Mouse (Mus musculus) adrenal gland, adult 18-20 months (tissue): ENCODE measurements around the gene Fam196b. TPM values are rescaled to one million over a fixed set of nuclear protein-coding genes. Genes with fewer than 3 reads are reported as not detected.
A peak's percentile ranks its signal among the peaks of the same experiment; 100 is the strongest.

Source experiments
- DNase-seq, 2 experiments: peaks; one replicate each; pipeline ENCODE4 v3.0.0; 2021 to 2022; ENCODE audit warnings: low spot score in 2 of 2
- total RNA-seq, 2 experiments: library from RNA; stranded (reverse); gene quantifications; 1 replicate in 1 of 2; 2 replicates in 1 of 2; pipeline ENCODE4 v1.2.3; 2021

The Fam196b gene
- total RNA-seq, 2 experiments from 2014 or later, result not detected

DNA sequence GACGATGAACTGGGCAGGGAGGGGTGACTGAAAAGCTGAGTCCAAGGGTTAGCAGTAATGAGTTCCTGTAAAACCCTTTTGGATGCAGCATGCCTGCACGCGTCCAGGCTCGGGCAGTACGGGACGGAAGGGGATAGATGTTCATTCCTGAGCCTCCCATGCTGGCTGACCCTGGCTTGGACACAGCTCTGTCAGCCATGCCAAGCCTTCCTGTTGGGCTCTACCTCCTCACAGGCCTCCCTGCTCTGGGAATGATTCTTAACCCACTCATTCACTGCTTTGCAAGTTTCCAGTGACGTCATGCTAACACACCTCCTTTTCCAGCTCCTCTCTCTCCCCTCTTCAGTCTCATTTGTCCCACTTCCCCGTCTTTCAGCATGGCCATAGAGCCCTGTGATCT lies 9.0 kb downstream of the Fam196b start:
- no peak for DNase-seq

DNA sequence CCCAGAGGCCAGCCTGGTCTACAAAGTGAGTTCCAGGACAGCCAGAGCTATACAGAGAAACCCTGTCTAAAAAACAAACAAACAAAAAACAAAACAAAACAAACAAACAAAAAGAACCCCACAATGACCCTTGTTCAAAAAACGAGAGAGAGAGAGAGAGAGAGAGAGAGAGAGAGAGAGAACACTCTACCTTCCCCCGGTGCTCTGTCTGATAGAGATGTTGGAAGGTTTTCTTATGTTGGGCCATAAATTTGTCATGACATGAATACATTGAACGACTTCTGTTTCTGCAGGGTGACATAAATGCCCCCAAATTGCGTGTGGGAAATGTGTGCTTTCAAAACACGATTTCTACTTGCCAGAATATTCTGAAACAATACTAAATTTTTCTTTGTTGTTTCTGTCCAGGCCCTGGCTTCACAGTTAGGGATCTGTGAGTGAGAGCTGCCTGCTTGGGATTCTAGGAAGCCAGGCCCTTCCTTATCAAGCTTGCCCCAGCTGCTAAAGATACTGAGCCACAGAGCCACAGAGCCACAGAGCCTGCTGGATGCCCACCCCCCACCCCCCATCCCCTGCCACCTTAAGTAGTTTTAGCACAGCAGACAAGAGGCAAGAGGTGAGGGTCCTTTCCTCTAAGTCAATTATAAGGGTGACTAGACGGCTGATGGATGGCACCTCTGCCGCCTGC lies 17.9 kb downstream of the Fam196b start:
- no peak for DNase-seq

DNA sequence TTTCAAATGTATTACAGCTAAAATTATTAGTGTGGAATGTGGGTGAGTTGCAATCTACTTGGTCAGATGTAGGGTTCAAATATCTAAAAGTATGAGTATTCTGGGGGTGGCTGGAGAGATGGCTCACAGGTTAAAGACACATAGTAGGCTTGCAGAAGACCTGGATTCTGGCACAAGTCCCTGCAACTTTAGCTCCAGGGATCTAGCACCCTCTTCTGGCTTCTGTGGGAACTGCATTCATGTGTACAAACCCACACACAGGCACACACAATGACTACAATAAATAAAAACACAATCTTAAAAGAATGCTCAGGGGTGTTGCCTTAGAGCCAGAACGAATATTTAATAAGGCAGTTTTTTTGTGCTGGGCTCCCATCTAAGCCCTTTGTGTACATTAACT lies 23.3 kb downstream of the Fam196b start:
- DNase-seq, result no peak

DNA sequence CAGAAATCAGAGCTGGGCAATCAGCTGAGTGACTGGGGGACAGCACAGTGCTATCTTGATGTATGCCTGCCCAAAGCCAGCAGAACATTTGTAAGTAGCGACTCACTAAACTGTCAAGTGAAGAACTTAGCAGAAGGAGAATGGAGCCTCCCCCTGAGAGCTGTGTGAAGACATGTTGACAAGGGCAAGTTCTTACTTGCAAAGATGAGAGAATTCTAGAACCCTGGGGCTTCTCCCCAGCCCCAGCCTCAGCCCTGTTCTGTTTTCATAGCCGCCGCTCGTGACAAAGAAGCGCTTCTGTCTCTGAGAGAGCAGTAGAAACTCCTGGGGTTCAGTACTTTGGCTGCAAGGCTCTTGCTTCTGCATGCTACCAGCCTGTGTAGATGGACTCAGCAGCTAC lies 25.1 kb downstream of the Fam196b start:
- no peak for DNase-seq

DNA sequence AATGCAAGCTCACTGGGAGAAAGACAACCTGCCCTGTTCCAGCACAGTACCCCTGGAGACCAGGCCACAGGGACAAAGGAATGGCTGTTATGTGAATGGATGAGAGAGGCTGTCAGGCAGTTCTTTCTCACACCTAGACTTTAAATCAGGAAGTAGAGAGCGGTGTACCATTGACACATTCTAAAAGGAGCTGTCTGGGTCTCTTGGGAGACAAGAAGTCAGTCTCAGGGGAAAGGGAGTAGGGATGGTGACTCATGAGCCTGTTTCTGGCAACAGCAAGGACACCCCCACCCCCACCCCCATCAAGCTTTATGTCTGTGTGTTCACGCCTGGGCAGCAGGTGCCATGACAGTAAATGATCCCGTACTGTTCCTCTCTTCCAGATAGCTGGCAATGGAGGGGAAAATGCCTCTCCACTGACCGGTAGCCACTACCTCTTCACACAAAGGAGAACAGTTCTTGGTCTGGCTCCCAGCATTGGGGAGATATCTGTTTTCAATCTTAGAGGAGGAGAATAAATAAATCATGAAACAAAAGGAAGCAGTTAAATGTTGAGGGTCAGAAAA lies 29.2 kb downstream of the Fam196b start:
- no peak for DNase-seq

DNA sequence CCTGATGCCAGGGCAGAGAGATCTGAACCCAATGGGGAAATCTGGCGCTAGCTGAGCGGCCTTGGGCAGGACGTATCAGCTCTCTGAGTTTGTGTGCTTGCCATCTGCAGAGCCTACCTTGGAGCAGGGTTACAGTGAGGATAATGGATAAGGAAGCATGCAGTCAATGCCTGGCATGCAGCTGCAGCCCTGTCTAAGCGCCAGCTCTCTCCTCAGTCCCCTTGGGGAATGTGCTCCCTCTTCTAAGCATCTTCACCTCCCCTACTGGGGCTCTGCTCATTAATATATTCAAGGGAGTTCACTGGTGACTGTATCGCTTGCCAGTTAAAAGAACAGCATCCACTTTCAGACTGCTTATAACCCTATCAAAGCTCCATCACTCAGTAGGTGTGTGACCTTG lies 29.7 kb downstream of the Fam196b start:
- DNase-seq, result no peak

DNA sequence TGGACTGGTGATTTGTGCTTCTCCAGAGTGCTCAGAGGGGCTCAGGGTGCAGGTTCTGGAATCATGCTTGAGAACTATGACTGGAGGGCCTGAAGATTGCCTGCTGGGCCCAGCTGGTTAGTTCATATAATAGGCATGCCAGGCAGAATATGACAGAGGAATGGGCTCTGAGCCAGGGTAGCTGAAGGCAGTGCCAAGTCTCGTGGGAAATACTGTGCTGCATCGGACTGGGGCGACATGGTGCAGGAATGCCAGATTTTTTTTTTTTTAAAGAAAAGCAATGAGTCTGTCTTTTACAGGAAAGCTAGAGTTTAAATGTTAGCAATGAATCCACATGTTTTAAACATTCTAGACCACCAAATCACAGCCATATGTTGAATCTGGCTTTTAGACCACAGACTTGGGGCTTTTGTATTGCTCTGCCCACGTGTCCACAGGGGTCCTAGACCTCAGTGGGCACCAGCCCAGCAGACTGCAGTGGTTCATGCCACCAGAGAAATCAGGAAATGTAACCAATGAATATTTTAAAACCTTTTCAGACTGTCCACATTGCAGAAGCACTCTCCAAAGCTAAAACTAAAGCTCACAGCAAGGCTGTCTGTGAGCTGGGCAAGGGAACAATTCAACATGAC lies 33.8 kb downstream of the Fam196b start:
- peak; percentile 24 to 40 for DNase-seq

DNA sequence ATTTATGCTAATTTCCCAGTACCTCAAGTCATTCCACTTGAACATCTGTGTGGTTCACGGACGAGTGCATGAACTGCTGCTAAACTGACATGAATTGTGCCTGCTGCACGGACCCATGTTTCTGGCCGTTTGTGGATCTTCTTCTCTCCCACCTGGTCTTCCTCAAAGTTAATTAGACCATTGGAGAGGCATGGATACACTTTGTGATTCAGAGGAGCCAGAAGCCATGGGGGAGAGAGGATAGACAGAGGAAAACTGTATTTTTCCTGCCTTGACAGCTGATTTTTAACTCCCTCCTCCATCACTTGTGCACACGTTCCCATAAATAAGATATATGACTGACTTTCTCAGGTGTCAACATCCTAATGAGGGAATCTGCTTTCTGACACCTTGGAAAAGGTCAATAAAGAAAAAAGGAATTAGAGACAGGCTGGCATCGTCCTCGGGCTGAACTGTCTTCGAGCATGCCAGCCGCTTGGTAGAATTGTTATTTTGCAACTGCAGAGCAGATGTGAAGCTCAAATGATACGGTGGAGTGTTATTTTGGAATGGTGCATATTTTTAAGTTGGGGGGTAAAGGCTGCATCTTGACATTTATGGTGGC lies 34.9 kb downstream of the Fam196b start:
- DNase-seq, result no peak

DNA sequence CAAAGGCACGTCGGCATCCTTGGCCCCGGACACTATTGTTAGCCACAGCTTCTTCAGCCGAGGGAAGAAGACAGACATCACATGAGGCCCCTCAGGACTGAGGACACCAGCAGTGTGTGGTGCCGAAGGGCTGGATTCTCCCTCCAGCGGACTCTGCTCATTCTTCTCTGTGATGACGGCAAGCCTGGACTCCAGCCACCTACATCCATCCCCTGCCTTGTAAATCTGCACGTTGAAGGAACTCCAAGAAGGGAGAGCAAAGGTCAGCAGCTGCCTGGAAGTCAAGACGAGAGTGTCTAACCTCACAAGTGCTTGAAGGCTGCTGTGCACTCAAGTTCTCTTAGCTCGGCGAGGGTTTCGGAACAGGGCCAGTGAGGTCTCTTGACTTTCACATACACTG lies 40.8 kb downstream of the Fam196b start:
- DNase-seq, result no peak

DNA sequence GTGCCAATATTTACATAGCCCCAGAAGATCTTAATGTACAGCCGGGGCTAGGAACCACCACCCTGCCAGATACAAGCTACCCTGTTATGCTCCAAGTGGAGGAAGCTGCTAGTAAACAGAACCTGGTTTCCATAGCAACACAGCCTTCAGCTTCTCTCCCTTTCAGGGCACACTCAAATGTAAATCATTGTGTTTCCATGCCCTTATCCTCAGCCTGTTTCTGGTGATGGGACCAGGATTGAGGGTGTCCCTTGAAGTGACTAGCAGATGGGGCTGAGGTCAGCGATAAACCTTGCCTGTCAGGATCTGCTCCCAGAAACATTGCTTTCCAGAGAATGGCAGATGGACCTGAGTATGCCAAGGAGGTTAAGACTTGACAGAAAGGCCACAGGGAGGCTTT lies 41.5 kb downstream of the Fam196b start:
- DNase-seq, result no peak

DNA sequence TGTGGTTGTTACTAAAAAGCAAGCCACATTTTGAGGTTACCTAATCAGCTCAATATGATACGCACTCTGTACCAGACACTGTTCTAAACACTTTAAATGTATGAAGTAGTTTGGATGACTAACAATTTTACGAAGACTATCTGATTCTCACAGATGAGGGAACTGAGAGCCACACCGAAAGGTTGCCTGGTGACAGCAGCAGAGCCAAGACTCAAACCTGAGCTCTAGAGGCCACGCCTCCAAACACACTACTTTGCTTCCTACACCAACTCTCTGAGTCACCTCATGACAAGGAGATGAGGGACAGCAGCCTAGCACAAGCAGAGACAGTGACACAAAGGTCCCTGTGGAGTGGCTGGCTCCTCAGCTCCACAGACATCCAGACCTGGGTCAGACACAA lies 57.6 kb downstream of the Fam196b start:
- no peak for DNase-seq

DNA sequence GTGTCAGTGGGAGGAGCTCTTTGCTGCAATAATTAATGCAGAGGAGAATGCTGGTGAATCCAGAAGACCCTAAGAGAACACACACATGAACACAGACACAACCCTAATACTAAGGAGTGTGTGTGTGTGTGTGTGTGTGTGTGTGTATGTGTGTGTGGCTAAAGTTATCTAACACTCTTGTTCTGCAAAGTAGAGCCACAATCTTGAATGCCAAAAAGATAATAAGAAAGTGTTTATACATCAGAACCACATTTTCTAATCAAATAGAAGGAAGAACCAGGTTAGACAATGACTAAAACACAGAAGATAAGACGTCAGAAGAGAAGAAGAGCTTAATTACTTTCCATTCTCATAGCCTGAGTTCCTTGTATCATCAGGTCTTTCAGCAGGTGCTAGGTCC lies 60.9 kb downstream of the Fam196b start:
- DNase-seq, result no peak

DNA sequence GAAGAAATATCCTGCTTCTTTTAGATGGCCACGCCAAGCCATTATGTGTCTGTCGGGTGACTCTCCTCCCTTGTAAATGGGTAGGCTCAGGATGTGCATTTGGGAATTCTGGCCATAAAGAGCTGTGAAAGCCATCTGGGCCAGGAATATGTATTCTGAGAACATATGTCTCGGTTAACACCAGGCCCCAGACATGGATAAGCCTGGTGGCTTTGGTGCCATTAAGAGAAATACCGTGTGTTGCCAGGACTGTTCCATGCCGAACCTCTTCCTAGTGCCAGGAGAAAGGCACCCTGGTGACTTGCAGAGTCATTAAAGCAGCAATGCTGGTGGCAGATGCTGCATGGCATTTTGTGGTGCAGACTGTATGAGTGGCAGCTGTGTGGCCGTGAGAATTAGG lies 63.0 kb downstream of the Fam196b start:
- DNase-seq, result no peak

DNA sequence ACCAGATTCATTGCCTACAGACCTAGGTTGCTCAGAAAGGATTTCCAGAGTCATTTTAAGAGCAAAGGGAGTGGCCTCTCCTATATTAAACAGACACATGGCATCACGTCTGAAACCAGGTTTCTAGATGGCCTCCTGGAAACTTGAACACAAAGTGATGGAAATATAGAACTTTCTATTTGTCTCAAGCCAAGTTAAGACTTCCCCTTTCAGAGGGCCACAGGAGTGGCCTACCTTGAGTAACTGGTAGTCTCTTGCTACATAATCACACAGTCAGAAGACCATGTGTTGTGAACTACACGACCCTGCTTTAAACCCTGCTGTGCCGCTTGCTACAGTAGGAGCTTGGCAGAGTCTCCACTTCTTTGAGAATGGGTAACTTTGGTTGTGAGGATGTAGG lies 68.9 kb downstream of the Fam196b start:
- no peak for DNase-seq

DNA sequence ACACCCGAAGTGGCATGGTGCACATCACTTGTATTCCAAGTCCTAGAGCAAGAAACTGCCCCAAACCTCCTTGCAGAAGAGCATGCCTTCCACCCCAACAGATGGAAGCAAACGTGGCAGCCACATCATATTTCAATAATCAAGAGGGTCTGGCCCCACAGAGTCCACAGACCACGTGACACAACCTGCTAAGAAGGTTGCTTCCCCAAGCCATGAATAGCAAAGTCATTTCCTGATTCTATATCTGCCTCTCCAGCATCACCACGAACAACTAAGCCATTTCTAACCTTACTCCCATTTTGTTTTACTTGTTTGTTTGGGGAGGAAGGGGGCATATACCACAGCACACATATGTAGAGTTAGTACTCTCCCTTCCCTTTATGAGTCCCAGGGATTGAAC lies 69.6 kb downstream of the Fam196b start:
- no peak for DNase-seq

DNA sequence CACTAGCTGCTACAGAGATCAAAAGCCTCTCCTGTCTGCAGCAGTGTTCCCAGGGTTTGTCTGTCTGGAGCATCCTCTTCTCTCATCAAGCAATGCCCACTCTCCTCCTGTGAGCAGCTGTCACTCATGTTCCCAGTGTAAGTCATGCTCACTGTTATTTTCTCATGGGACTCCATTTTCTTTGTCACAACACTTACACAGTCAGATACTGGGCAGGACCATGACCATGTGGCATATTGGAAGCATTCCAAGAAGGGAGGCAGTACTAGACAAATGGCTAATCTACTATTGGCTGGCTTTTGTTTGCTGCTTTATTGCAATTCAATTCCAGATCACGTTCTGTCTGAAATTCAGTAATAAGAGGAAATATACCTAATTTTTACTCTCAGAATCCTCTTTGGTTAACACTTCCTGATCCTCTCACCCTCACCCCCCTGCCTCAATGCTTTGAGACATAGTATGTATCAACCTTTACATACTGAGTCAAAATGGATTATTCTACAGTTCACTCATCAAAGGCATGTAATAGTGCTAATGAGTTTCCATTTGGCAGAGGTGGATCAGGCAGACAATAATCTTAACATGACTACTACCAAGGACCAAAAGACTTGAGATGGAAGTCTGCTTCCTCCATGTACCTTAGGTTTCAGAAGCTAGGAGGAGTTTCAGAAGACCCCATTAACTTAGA lies 70.5 kb downstream of the Fam196b start:
- no peak for DNase-seq

DNA sequence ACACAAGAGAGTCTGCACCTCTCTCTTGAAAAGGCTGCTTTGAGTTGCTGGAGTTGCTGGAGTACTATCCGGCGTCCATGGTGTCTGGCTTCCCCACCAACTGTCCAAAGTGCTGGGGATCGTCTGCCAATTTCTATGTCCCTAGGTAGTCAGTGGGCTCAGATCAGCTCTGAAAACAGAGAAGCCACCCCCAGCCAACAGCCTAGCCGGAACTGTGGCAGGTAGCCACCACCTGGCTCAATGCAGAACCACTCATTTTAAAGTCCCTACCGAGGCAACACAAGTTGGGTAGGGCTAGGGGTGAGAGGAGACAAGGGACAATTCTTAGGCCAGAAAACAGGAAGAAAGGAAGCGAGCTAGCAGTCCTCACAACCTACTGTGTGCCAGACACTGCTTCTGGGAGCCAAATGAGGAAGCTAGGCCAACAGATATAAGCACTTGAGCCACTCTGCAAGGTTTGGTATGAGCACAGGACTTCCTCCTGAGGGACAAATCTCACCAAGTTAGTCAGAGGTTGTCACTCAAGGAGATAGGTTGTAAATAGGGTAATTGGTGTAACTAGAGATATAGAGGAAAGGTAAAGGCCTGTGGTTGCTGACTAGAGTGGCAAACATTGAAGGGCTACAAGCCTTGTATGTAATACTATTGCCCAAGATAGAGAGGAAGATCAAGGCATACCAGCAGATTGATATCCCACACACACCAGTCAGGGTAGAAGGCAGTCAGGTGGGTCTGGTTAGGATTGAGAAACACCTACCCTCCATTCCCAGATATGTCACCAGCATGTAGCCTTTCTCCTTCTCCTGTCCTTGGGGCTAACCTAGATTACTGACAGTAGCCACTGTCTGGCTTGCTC lies 74.9 kb downstream of the Fam196b start:
- DNase-seq, result no peak

DNA sequence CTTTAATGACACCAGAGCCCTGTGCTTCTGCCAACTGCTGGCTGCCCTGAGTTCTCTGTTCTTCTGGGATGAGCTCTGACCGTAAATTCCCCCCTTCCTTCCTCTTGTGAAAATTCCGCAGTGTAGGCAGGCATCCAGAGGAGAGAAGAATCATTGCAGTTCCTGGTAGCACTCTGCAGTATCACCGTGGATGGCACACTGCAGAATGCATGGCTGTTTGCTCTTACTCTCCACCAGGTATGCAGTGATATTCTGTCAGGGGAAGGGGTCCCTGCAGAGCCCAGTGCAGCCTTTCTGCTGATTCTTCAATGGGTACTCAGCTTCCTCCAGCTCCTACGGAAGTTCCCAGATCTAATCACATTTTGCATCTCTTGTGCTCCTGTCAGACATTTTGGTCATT lies 77.5 kb downstream of the Fam196b start:
- no peak for DNase-seq

DNA sequence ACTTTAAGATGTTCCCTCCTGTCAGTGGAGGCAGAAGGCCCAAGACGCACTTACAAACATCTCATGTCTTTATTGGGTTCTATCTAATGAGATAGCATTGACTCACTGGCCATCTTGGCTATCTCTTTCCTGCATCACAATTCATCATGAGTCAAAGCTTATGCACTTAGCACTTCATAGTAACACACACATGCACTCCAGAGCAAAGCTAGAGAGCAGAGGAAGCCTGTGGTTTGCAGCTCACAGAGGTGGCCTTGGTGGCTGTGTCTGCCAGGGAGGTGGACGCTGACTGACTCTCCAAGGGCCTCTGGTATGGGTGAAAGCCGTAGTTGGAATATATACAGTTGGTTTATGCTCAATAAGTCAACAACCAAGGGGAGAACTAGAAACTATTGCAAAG lies 81.2 kb downstream of the Fam196b start:
- DNase-seq, result no peak

DNA sequence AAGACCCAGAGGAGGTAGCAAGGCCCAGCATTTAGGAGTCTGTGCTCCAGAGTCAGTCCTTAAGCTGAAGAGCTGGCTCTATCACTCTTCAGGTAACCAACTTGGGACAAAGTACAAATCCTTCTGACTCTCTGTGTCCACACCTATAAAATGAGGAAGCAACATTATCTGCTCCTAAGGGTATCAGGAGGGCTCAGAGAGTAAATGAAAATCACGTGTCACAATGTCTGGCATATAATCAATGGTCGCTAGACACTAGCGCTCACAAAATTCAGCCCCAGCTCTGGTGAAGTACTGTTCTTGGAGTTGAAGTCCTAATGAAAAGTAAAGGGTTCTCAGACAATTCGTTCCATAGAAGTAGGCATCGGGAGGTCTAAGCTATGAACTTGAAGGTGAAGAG lies 83.0 kb downstream of the Fam196b start:
- no peak for DNase-seq

DNA sequence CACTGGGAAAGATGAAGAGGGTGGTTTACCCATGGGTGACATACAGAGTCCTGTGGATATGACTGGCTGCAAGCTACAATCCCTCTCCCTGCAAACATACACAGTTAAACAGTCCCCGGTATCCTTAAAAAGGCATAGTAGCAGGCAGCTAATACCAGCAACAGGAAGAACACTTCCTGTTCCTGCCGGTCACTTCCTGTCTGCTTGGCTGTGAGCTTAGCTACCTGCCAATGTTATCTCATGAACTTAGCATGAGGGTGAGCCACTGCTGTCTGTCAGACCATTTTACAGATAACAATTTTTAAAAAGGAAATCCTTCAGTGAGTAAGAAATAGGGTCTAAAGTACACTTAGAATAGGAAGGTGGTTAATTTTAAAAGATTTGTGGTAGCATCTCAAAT lies 83.9 kb downstream of the Fam196b start:
- no peak for DNase-seq
